Mouse (Mus musculus) erythroblast, embryonic 14.5 days (primary cell): Measurements from ENCODE around the gene Tceanc.

Experiments
- GATA1 ChIP-seq: IDR thresholded peaks from 2 replicates; pipeline ENCODE4 v1.6.1; 2012; ENCODE audit warnings: low read length, inconsistent platforms, mixed read lengths
- TAL1 ChIP-seq: IDR thresholded peaks from 3 replicates; pipeline ENCODE4 v1.6.1; 2012; ENCODE audit warnings: low read length, inconsistent platforms, mixed read lengths

DNA sequence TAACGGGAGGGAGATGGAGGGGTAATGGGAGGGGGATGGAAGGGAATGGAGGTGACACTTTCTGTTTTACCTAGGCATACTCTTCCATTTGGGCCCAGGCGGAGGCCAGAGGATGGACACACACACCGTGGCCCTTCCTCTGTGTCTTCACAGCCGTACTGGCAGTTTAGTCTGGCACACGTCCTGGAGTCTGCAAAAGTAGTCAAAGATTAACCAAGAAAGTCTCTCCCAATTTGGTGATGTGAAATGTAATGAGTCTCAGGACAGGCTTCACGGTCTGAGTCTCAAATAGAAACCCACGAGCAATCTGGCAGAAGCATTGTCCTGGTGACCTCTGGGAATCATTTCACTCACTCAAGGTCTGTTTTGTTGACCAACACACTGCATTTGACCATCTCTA is 34.0 kb upstream of the Tceanc start:
- TF ChIP-seq GATA1 (no peak), TAL1 (no peak)
